Mouse (Mus musculus) neutrophil, adult 5-6 weeks (primary cell): ENCODE results near the gene Slx1b. TPM values are rescaled to one million over a fixed set of nuclear protein-coding genes. Genes with fewer than 3 reads are reported as not detected.
"Not testable (repeated sequence)": the region's sequence is repeated elsewhere in the genome, so short reads cannot be mapped to it uniquely, and the experiment has no call there.

Experiments used
- ATAC-seq: fragments of 151-379, 151-347 bp; 2 replicates; pipeline ENCODE4 v1.8.0; 2017; ENCODE audit warnings: mild to moderate bottlenecking, moderate TSS enrichment; ENCODE audit not compliant: insufficient number of reproducible peaks, poor library complexity, low FRiP score, severe bottlenecking; ENCODE audit errors: extremely low read depth
- total RNA-seq: library from RNA; stranded (forward); fragments of 200-1000 nt; gene quantifications from 2 replicates; pipeline ENCODE4 v1.2.3, GENCODE M21; 2017

The Slx1b gene
- total RNA-seq, 1 experiment from 2014 or later = 3.3 TPM

DNA sequence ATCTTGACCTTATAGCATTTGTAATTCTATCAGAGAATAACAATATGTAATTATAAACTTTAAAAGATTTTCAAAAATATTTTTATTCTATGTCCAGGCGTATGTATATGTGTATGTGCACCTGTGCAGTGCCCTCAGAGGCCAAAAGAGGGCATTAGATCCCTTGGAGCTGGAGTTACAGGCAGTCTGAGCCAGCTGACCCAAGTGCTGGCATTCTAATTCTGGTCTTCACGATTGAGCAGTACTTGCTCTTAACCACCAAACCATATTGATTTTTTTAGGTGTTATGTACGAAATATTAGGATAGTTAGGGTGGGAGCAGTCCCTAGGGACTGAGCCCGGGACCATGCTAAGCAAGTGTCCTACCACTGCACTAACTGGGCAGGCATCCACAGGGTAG lies 47.1 kb downstream of the Slx1b start:
- no peak for ATAC-seq

DNA sequence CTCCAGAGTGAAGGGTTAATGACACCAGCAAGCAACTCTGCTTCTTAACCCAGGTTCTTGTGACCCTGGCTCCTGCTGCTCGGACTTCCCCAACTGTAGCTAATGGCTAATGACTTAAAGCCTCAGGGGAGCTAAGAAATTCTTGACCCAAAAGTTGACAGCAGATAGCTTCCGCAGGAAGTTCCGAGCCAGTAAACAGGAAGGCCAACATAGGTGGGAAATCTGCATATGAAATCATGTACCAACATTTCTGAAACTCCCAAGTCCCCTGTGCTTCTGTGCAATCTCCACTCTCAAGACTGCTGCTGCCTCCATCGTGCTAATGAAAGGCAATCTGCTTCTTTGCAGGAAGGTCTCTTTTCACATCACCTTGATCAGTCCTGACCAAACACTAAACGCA lies 49.9 kb downstream of the Slx1b start:
- no peak for ATAC-seq

DNA sequence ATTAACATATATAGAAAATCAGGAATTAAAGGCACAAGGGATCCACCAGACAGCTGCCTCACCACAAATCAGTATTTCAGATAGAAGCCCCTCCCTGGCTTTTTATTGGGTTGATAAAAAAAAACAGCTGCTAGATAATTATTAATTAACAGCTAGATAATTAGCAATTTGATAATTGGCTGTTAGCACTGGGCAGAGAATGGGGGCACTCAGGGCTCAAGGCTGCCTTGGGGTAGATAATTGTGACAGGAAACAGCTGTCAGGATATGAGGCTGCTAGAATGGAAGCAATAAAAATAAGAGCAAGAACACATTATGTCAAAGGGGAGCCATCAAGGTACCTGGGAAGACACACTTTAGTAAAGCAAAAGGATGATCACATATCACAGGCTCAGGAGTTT lies 50.7 kb downstream of the Slx1b start:
- no peak for ATAC-seq

DNA sequence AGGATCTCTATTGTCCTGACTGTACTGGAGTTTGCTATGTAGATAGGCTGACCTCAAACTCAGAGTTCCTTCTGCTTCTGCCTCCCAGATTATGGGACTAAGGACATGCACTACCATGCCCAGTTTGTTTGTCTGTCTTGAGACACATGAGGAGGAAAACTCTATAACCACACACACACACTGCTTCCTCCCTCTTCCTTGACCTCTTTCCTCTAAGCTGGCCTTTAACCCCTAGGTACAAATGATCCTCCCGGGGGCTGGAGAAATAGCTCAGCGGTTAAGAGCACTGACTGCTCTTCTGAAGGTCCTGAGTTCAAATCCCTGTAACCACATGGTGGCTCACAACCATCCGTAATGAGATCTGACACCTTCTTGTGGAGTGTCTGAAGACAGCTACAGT lies 51.2 kb downstream of the Slx1b start:
- no peak for ATAC-seq

DNA sequence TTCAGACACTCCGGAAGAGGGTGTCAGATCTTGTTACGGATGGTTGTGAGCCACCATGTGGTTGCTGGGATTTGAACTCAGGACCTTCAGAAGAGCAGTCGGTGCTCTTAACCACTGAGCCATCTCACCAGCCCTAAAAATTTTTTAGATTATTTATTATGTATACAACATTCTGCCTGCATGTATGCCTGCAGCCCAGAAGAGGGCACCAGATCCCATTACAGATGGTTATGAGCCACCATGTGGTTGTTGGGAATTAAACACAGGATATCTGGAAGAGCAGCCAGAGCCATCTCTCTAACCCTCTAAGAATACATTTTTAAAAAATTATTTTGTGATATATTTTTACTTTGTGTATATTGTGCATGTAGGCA lies 52.4 kb downstream of the Slx1b start:
- not testable (repeated sequence) for ATAC-seq

DNA sequence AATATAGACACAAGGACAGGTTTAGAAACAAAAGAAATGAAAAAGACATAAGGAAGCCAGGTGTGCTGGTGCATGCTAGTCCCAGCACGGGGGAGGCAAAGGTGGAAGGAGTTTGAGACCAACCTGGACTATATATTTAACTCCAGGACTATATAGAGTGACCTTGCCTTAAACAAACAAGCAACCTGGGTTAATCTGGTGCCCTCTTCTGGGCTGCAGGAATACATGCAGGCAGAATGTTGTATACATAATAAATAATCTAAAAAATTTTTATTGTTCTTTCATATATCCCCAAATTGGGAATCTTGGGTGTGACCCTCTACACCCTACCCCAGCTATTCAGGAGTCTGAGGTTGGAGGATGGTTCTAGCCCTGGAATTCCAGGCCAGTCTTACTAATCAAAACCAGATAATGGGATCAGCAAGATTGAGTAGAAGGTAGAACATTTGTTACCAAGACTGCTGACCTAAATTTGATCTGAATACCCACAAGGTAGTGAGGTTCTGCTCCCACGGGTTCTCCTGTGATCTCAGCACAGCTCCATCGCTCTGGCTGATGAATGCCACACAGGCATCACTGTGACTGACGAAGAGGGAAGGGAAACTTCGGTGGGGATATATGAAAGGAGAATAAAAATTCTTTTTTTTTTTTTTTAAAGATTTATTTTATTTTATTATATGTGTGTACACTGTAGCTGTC lies 52.9 kb downstream of the Slx1b start:
- ATAC-seq = no peak

Other genes starting within 250 kb of the Slx1b start
- gene Atp2a1, start 232.7 kb downstream of the Slx1b start, total RNA-seq = 0.37 and 1.6 TPM in 2 replicates
- 30.0 and 34.0 TPM in 2 replicates for gene Sh2b1, start 220.4 kb downstream of the Slx1b start, total RNA-seq
- 33.6 and 38.4 TPM in 2 replicates for gene Tufm, start 208.4 kb downstream of the Slx1b start, total RNA-seq
- gene Atxn2l, start 192.3 kb downstream of the Slx1b start, total RNA-seq = 76.4 and 87.3 TPM in 2 replicates
- 93.6 and 99.5 TPM in 2 replicates for gene Eif3c, start 129.4 kb downstream of the Slx1b start, total RNA-seq
- gene Apobr, start 110.8 kb downstream of the Slx1b start, total RNA-seq = 90.5 and 117 TPM in 2 replicates
- gene Cln3, start 110.0 kb downstream of the Slx1b start, total RNA-seq = 97.2 and 102 TPM in 2 replicates
- 0.86 and 1.4 TPM in 2 replicates for gene Il27, start 100.8 kb downstream of the Slx1b start, total RNA-seq
- 6.9 and 9.5 TPM in 2 replicates for gene Nupr1, start 64.9 kb downstream of the Slx1b start, total RNA-seq
- 43.8 and 56.5 TPM in 2 replicates for gene Sgf29, start 46.5 kb downstream of the Slx1b start, total RNA-seq
- gene Sult1a1, start 19.4 kb downstream of the Slx1b start, total RNA-seq = 0.93 and 1.1 TPM in 2 replicates
- 27.4 and 28.0 TPM in 2 replicates for gene Bola2, start 383 bp downstream of the Slx1b start, total RNA-seq
- gene Coro1a, start 12.0 kb upstream of the Slx1b start, total RNA-seq = 1,403 and 1,487 TPM in 2 replicates
- 48.8 and 51.2 TPM in 2 replicates for gene Mapk3, start 63.8 kb upstream of the Slx1b start, total RNA-seq
- gene Gdpd3, start 70.5 kb upstream of the Slx1b start, total RNA-seq = 25.8 and 26.5 TPM in 2 replicates
- gene Ypel3, start 81.2 kb upstream of the Slx1b start, total RNA-seq = 367 and 379 TPM in 2 replicates
- 14.4 and 19.8 TPM in 2 replicates for gene Tbx6, start 85.7 kb upstream of the Slx1b start, total RNA-seq
- gene Ppp4c, start 96.7 kb upstream of the Slx1b start, total RNA-seq = 210 and 221 TPM in 2 replicates
- not detected in 2 replicates for gene Fam57b, start 101.9 kb upstream of the Slx1b start, total RNA-seq
- not detected in 2 replicates for gene 4930451I11Rik, start 135.9 kb upstream of the Slx1b start, total RNA-seq
- not detected in 2 replicates for gene Doc2a, start 151.6 kb upstream of the Slx1b start, total RNA-seq
- 37.7 and 46.2 TPM in 2 replicates for gene Hirip3, start 166.2 kb upstream of the Slx1b start, total RNA-seq
- gene Ino80e, start 166.6 kb upstream of the Slx1b start, total RNA-seq = 44.6 and 46.8 TPM in 2 replicates
- gene Taok2, start 188.9 kb upstream of the Slx1b start, total RNA-seq = 73.7 and 93.1 TPM in 2 replicates
- 32.3 and 32.6 TPM in 2 replicates for gene Tmem219, start 227.1 kb upstream of the Slx1b start, total RNA-seq
- 29.1 and 32.8 TPM in 2 replicates for gene Kctd13, start 233.1 kb upstream of the Slx1b start, total RNA-seq